Mouse (Mus musculus): ENCODE measurements around the gene Aanat. TPM values are rescaled to one million over a fixed set of nuclear protein-coding genes. Genes with fewer than 3 reads are reported as not detected.

Gene Aanat
- not detected in 2 replicates for total RNA-seq (2023)

DNA sequence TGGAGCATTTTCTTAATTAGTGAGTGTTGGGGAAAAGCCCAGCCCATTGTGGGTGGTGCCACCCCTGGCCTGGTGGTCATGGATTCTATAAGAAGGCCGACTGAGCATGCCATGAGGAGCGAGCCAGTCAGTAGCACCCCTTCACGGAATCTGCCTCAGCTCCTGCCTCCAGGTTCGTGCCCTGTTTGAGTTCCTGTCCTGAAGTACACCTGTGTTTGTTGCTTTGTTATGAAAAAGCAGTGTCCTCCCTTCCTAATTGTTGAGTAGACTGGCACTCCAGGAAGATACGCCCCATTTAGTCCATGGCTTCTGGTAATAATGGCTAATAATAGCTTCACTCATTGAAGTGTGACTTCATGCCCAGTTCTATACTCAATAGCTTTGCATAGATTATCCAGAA is at the start of gene Aanat:
TSS of gene Aanat (plus strand) at position 123 of the 400 bp plus-strand sequence.

DNA sequence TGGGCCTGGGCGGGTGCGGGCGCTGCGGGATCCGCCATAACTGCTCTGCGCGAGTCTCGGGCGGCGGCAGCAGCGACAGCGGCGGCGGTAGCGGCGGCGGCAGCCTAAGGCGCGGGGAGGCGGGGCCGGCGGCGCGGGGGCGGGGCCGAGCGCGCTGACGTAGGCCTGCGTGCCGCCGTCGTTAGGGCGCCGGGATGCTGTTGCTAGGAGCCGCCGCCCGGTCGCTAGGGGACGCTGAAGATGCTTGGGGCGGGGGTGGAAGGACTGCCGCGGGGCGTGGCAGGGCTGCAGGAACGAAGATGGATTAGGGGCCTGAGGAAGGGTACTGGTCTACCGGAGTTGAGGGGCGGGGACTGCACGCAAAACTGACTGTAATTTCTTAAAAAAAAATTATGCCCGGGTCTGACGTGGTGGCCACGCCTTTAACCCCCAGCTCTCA is 4.8 kb upstream of the Aanat start, which contains the start of gene Ube2o:
TSS of gene Ube2o (minus strand) at position 72 of the 439 bp plus-strand sequence.

DNA sequence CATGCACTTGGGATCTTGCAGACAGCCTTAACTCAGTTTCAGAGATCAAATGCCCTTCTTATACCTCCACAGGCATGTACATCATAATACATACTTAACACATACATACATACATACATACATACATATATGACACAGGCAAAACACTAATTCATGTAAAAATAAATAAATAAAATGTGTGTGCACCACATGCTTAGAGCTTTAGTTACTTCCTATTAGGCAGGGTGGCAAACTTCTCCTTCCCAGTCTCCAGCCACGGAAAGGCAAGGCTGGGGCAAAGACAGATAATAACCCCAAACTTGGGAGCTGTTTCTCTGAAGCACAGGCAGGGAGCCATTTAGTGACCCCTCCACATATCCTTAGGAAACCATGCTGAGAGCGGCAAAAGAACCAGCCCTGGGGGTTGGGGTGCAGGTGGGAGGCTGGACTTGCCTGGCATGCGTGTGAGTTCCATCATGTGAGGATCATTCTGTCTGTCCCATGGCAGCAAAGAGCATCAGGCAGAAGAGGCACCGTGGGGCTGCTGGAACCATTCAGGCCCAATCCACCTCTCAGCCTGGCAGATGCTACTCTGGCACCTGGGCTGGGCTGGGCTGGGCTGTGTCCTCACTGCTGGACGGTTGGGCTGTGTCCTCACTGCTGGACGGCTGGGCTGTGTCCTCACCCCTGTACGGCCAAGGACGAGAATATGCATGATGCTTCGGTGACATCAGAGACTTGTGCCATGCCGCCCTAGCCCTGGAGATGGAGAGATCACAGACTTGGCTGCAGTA is 40.3 kb downstream of the Aanat start, which contains the start of gene Rhbdf2:
TSS of gene Rhbdf2 (minus strand) at position 721 of the 773 bp plus-strand sequence.

Other genes with a start within 250 kb of the Aanat start
- 1.9 and 2.1 TPM in 2 replicates for gene Rnf157, start 173.4 kb upstream of the Aanat start, total RNA-seq (2023)
- gene Ubald2, start 152.3 kb upstream of the Aanat start, total RNA-seq (2023) = 99.6 and 116 TPM in 2 replicates
- not detected in 2 replicates for gene Qrich2, start 120.2 kb upstream of the Aanat start, total RNA-seq (2023)
- 19.4 and 28.4 TPM in 2 replicates for gene Prpsap1, start 92.2 kb upstream of the Aanat start, total RNA-seq (2023)
- gene Sphk1, start 55.5 kb upstream of the Aanat start, total RNA-seq (2023) = 0.73 and 1.8 TPM in 2 replicates
- 5.5 and 7.6 TPM in 2 replicates for gene Ube2o, start 5.0 kb upstream of the Aanat start, total RNA-seq (2023)
- gene Rhbdf2, start 40.6 kb downstream of the Aanat start, total RNA-seq (2023) = 118 and 155 TPM in 2 replicates
- gene Prcd, start 67.1 kb downstream of the Aanat start, total RNA-seq (2023) = not detected in 2 replicates
- gene Cygb, start 67.9 kb downstream of the Aanat start, total RNA-seq (2023) = not detected in 2 replicates
- gene St6galnac1, start 189.1 kb downstream of the Aanat start, total RNA-seq (2023) = not detected in 2 replicates
- gene Mxra7, start 241.6 kb downstream of the Aanat start, total RNA-seq (2023) = 0.27 and 3.3 TPM in 2 replicates